Mouse (Mus musculus) frontal cortex, postnatal 14 days (tissue): ENCODE results near the gene Zfp62.

Experiments used
- DNase-seq, 2 experiments: peaks; one replicate each; pipeline ENCODE4 v3.0.0; 2022; ENCODE audit warnings: low spot score in 2 of 2

Gene Zfp62

DNA sequence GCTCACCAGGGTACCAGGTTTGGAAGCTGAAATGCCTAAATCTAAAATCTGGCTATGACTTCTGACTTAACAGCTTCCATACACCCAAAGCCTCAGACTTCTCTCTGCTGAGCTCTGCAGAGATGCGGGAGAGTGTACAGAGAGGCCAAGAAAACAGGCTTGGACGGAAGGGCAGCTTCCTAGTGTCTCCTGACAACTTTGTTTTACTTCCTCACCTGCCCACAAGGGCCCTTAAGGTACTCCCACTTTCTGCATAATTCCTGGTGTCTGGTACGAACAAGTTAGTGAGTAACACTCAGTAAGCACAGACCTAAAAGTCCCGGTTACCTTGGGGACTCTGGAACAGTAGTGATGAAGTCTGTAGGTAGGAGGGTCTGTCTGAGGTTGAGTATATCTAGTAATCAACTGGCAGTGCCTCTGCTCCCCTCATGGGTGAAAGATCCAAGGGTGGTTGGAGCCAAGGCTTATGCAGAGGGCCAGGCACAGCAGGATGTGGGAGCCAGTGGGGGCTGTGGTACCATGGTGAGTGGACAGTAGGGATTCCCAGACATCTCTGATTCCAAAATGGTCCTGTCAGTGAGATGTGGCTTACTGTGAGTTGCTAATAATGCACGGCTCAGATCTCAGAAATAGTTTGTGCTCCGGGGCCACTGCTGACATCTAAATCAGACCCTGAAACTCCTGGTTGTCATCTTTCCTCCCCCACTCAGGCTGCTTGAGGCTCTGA, 46.0 kb downstream of the Zfp62 start:
- no peak for DNase-seq

DNA sequence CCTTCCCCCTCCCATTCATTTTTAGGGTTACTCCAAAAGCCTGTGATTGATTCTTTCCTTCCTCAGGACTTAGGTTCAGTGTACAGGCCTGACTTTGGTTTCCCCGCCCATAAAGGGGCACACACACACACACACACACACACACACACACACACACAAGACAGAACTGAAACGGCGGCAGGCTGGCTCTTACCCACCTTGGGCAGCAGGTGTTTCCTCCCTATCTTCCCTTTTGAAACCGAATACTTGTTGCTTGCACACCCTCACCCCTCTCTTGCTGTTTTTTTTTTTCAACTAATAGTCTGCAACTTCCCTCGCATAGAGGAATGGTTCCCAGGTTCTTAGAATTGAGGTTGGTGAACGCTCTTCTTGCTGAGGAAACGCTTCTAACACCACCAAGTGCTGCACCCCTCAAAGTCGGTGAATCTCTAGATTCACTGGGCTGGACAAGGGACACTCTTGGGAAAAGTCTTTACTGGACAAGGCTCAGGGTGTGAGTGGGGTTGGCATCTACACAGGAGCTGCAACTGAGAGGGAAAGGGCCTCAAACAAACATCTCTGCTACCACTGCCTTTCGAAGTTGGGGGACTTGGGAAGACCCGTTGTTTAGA, 46.8 kb downstream of the Zfp62 start:
- DNase-seq: no peak

DNA sequence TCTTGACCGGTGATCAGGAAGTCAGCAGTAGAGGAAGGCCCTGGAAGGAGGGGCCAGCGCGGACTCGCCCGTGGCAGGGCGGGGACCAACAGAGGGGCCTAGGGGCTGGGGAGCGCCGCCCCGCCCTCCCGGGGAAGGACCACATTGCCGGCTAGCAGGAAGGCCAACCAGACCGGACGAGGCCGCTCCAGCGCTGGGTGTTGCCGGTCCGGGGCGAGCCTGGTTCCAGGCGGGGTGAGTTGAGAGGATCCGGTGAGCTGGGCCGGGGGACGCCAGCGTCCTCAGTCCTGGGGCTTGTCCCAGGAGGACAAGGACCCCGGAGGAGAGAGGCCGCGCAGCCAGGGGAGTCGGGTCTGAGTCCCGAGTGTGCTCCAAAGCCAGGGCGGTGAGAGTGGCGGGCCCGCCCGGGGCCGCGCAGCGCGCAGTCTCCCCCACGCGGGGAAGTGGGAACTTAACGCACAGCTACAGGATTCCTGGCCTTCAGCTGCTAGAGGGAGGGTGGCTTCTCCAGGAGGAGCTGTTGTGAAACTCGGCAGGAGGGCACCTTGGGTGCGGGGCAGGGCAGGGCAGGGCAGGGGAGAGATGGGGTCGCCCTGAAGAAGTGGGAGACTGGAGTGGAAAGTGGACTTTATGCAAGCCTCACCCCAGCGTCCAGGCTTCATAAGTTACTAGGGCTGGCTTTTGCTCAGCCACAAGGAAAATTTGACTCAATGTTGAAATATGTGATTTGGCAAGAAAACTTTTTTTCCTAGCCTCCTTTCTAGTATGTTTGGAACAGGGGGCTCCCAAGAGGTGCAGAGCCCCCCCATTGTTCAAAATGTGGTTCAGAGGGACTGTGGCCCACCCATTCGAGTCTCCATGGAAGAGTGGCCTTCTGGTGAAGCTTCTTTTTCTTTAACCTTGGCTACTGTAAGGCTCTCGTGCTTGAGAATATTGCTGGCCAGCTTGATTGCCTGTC, 47.6 kb downstream of the Zfp62 start:
- peak; percentile 55 to 56 for DNase-seq

DNA sequence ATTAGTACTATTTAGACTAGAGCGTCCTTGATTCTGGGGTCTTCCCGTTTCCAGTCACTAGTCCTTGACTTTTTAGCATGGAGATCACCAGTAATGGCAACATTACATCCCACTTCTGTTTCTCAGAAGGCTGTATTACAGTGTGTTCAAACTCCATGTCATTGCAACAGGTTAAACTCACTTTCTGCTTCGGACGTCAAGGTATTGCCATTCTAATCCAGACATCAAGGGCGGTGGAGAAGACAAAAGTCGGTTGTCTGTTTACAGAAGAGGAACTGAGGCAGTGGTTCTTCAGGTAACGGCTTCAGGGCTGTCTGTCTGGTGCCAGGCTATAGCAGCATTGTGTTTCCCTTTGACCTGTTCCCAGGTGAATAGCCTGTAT, 48.3 kb downstream of the Zfp62 start:
- no peak for DNase-seq

DNA sequence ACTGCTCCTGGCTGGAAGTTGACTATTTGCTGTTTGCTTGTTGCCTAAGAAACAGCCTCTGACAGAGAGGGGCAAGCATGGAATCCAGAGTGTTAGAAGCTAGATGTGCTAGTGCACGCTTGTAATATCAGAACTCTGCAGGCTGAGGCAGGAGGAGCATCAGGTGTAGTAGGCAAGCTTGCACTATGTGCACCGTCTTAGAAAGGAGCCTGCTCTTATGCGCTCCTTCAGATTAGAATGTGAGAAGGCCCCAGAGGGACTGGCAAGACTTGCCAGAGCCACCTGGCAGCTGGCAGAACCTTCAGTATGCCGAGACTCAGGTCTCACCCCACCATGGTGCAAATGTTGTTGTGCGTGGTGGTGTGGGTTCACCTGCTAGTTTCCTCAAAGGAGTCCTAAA, 49.0 kb downstream of the Zfp62 start:
- DNase-seq: no peak

DNA sequence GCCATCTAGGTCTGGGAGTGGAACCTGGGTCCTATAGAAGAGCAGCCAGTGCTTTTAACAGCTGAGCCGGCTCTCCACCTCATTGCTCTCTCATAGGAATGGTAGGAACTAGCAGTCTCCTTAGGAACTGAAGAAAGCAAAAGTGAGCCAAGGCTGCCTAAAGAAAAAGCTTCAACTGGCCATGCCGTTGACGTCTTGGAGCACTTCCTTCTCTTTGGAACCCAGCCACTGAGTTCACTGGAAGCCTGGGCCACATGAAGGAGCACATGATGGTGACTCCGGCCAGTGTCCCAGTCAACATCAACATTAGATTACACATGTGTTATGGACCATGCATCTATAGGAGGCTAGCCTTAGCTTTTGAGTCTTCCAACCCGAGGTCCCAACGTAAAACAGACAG, 49.9 kb downstream of the Zfp62 start:
- no peak for DNase-seq

DNA sequence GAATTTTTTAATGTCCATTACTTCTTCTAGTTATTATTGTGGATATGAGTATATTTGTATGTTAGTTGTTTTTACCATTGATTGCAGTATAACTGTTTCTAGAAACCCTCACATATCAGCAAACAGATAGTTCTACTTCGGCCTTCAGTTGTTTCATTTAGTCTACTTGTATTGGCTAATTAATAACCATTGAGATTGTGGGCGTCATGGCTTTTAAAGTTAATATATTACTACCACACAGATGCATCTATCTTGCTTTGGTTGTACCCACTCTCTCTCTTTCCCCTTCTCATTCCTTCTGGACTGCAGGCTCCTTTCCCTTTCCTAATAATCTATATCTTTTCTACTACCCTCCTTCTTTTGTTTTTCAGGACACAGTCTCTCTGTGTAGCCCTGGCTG, 56.2 kb downstream of the Zfp62 start:
- DNase-seq: no peak

DNA sequence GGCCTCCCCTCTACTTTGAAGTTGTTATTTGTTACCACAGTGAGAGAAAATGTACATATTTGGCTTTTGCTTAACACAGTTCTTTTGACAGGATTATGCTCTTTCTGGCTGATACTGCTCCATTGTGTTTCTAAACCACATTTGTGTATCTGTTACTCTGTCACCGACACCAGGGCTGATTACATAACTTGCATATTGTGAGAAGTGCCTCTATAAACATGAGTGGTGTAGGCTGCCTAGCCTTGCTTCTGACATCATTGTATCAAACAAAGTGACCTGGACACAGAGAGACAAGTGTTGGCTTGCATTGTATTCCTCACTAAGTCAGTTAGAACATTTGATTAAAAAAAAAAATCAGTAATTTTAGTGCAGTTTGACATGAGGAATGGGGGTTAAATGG, 56.7 kb downstream of the Zfp62 start:
- DNase-seq: no peak

DNA sequence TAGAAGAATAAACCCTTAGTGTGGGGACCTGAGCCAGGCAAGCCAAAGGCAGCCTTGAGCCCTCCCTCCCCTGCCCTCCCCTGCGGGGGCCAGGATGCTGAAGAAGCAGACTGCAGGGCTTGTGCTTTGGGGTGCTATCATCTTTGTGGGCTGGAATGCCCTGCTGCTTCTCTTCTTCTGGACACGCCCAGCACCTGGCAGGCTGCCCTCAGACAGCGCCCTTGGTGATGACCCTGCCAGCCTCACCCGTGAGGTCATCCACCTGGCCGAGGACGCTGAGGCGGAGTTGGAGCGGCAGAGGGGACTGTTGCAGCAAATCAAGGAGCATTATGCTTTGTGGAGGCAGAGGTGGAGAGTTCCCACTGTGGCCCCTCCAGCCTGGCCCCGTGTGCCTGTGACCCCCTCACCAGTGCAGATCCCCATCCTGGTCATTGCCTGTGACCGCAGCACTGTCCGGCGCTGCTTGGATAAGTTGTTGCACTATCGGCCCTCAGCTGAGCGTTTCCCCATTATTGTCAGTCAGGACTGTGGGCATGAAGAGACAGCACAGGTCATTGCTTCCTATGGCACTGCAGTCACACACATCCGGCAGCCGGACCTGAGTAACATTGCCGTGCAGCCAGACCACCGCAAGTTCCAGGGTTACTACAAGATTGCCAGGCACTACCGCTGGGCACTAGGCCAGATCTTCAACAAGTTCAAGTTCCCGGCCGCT, 57.7 kb downstream of the Zfp62 start:
- DNase-seq: no peak

DNA sequence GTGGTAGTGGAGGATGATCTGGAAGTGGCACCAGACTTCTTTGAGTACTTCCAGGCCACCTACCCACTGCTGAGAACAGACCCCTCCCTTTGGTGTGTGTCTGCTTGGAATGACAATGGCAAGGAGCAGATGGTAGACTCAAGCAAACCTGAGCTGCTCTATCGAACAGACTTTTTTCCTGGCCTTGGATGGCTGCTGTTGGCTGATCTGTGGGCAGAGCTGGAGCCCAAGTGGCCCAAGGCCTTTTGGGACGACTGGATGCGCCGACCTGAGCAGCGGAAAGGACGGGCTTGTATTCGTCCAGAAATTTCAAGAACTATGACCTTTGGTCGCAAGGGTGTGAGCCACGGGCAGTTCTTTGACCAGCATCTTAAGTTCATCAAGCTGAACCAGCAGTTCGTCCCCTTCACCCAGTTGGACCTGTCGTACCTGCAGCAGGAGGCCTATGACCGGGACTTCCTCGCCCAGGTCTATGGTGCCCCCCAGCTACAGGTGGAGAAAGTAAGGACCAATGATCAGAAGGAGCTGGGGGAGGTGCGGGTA, 58.3 kb downstream of the Zfp62 start:
- DNase-seq: no peak

DNA sequence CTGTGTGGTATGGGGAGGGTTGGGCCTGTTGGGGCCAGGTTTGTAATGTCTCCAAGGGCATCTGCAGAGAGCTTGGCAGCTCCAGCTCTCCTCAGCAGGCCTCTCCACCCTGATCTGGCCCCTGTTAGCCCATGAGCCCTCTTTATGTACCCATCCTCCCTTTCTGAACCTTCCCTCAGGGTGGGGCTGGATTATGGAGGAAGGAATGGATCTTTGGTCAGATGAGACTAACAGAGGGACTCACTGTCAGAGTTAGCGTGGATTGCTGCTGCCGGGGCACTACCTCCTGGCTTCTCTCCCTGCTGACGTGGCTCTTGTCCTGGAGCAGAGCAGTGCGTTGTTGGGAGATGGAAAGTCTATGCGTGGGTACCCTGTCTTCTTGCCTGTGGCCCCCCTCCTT, 59.2 kb downstream of the Zfp62 start:
- DNase-seq: no peak

DNA sequence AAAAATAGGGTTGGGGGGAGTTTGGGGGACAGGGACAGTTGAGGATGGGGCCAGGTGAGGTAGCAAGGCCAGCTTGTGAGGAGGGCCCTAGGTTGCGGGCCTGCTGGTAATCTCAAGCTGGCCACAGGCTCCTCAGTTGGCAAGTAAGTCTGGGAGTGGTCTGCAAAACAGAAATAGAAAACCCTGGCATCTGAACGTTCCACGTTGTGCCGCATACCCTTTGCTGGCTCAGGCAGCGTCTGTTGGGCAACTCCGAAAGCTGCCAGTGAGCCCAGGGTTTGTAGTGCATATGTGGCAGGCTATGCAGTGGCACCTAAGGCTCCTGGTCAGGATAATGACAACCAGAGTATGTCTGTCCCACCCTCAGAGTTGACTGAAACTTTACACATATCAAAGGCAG, 60.1 kb downstream of the Zfp62 start:
- no peak for DNase-seq

DNA sequence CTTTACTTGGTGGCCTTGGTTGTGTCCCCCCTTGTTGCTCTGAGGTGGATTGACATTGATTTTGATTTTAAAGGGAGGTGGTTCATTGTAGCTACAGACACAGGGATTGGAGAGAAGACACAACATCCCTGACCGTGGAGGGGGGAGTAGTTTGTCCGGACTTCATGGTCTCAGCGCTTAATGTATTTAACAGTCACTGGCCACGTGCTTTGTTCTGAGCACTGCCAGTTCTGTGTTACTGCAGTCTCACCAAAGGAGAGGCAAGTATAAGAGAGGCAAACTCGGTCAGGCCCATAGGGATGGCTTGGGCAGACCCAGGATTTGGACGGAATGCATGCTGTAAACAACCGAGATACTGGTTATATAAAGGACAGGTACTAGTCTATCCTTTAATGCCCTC, 61.0 kb downstream of the Zfp62 start:
- DNase-seq: no peak

DNA sequence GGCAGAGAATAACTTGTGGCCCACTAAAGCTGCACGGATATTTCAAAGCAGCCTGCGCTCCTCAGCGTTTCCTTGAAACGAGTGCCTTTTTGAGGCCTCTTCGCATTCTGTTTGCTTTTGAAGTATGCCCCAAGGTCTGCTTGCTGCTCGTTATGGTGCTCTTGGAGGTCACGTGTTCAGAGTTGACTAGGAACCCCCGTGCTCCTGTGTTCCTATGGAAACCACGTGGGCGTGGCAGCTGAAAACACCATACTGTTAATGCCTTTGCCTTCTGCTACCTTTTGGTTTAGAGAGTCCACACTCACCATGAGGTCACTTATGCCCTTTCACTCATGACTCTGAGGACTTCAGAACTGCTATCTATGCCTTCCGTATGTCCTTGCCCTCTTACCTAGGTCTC, 61.5 kb downstream of the Zfp62 start:
- DNase-seq: no peak

DNA sequence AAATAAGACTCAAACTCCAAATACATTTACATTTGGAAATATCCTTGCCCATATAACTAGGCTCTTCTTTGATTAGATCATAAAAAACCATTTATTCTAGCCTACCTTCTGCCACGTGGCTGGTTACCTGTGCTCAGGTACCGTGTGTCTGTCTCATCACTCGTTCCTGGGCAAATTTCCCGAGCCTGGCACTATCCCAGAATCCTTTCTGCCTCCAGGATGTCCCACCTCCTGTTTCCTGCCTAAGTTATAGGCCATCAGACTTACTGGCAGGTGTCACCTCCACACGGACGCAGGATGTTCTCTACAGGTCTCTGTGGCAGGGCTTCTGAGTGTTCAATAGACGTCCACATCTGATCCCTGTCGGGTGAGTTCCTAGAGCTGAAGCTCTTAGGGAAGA, 62.0 kb downstream of the Zfp62 start:
- DNase-seq: no peak

DNA sequence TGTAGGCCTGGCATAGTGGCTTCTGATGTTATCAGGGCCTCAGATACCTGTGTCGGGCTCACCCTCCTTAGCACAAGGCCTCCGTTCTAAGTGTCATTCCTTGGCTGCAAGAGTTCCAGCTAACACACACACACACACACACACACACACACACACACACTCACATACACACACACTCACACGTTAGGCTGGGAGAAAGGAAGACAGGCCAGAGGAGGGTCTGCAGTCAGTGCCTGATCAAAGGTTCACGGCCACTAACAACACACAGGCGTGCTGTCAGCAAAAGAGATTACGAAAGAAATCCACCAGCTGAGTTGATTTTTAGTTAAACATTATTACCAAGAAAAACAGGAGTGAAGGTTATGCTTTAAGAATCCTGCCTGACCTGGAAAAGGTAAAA, 63.6 kb downstream of the Zfp62 start:
- DNase-seq: no peak

DNA sequence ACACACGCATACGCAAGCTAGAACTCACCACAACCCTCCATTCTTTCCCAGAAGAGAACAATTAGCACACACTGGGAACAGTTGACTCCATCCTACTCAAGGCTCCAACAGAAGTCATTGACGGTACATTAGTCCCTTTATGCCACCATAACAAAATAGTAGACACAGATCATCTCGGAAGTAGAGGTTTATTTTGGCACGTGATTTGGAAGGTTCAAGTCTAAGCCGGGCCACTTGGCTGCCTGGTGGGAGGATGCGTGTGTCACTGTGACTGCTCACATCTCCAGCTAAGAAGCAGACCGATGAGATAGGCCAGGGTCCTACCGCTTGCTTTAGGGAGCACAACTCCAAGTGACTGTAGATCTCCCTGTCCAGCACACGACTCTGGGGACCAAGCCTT, 64.2 kb downstream of the Zfp62 start:
- no peak for DNase-seq

DNA sequence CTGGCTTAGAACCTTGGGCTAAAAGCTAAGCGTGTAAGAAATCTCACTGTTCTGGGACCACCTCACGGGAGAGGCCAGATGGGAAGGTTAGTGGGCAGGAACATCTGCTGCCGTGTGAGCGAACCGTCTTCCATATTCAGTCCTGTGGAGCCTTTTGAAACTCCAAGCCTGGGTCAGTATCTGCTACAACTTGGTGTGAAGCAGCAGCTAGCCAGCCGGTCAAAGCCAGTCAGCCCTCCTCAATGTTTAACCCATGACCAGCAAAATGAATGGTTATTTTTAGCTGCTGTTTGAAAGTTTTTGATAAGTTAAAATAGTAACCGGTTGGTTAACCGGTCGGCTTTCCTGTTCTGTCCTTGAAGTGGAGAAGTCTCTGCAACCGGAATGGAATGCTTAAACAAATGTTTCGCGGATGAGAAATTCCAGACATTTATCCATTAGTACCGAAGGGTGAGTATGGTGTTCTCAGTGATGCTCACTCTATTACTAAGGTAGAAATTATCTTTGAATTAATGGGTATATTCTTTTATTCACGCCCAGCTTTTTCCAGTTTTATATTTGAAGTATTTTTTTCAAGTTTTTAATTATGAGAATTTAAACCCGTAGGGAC, 65.0 kb downstream of the Zfp62 start:
- no peak for DNase-seq
